Mouse (Mus musculus) spleen, postnatal 10 days (tissue): Measurements from ENCODE around the gene Mpped2.

ENCODE experiments used
- DNase-seq, 2 experiments: peaks; one replicate each; pipeline ENCODE4 v3.0.0; 2021 to 2022; ENCODE audit warnings: low spot score in 2 of 2

Mpped2 gene

DNA sequence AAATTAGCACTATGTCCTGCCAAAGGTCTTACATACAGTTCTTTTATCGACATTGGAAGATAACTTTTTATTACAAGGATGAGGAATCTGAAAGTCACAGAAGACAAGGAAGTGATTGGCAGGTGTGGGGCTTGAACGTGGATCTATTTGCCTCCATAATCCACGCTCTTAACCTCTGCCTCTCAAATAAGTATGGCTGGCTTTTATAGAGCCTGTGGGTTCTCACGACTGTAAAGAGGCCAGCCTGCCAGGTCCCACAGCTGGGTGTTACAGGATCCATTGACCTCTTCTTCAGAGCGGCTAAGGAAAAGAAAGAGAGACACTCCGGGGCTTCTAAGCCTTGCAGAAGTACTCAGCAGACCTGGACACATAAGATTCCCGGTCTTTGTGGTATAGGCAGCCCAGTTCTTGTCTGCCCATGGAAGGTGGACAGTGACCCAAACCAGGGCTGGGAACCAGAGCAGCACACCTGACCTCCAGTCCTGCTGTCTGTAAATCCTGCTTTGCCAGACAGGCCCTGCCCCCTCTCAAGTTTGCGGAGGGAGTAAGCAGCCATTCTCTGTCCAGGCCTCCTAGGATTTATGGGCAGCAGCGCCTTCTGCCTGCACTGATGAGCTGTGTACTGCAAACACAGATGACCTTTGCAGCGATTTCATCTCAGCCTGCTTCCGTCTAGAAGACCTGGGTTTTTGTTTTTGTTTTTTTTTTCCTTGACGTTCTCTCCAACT, 162.7 kb downstream of the Mpped2 start:
- no peak for DNase-seq

DNA sequence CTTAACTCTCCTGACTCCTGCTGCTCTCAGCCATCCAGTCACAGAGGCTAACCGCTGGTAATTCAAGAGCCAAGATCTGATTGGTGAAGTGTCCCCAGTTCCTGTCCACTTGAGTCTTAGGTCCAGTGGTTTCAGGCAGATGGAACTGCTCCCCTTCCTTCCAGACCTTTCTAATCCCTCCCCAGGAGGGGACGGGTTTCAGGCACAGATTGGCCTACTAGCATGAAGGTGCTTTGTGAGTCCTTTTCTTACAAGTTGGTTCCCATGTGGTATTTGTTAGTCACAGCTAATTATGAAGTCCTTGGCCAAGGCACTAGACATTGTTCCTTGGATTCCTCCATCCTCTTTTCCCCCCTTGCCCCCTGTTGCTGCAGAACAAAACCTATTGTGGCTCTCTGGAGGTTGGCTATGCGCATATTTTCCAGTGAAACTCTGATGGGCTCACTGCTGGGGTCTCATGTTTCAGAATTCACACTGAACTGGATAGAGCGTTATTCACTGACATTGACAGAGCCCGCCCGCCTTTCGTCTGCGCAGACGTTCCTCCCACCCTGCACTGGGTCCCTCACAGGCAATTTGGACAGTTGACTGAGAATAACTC, 163.4 kb downstream of the Mpped2 start:
- DNase-seq, result no peak

GRCm38 (mm10) chr2:106857258-106857657, 164.2 kb downstream of the Mpped2 start:
- DNase-seq, result no peak

- no peak for DNase-seq
These were observed 164.6 kb downstream of the Mpped2 start for GRCm38 (mm10) chr2:106857711-106858110.

- DNase-seq, result no peak
These were observed 168.0 kb downstream of the Mpped2 start for GRCm38 (mm10) chr2:106860856-106861679.

GRCm38 (mm10) chr2:106863050-106863653, 170.1 kb downstream of the Mpped2 start:
- no peak for DNase-seq

DNA sequence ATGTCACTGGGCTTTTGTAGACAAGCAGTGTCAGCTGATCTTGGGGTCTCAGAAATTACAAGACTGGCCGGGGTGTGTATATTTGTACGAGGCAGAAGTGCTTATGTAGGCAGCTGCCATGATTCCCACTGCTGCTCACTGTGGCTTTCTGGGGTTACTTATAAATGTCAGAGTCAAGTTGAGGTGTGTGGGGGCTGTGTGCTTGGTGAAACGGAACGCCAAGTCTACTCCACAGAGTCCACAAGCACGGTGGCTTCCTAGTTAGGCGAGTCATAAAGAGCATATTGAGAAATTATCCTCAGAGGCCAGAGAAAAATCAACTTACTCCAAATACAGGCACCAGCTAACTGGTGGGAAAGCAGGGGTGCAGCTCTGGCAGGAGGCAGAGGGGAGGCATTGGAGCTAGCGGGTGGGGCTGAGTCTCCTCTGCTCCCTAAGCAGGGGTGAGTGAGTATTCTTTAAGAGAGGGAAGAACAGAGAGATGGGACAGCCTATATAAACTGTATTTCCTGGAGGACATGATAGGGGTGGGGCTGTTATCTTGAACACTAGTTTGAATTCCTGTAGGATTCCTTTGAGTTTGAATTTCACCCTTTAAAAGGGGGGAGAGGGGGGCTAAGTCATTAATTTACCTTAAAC, 172.2 kb downstream of the Mpped2 start:
- no peak for DNase-seq

DNA sequence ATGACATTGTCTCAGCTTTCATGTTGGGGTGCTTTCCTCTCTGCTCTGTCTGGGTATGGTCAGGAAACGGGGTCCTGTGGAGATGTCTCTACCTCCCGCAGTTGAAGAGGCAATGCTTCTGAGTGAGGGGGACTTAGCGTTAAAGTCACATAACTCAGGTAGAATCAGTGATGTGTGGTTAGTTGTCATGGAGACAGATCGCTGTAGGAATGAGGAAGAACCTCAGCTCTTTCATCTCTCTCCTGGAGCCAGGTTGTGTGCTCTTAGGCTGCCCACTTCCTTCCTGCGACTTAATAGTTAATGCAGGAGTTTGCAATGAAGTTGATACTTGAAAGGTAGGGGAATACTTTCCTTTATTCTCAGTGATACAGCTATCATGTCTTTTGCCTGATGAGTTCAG, 173.2 kb downstream of the Mpped2 start:
- no peak for DNase-seq

DNA sequence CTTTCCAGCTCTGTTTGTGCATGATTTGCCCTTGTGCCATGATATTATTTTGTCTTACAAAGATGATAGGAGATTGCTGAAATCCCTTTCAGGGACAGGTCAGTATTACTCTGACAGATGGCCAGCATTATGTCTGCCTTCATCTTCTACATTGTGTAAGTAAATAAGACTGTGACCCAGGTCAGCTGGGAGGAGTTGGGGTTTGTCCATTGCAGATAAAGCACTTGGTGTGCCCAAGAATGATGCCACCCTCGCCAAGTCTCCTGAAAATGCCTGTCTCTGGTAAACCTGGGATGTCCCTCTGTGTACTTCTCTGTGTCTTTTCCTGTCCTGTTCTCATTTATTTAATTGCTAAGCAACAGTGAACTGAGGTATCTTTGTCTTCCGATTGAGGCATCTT, 177.8 kb downstream of the Mpped2 start:
- no peak for DNase-seq

DNA sequence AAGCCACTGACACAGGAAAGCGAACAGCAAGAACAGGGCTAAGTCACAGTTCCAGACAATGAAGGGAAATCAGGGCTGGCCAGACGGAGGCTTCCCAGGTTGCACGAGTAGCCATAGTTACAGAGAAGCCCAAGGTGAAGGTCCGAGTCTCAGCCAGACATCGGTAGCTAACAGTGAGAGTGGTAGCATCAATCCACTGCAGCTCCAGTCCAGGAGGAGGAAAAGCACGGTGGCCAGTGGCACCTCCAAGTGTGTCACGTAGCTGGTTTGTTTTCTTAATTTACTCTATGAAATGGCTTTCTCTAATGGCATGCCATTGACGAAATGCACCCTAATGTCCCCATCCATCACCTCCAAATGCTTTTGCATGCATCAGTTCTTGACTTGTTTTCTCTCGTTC, 180.1 kb downstream of the Mpped2 start:
- no peak for DNase-seq

GRCm38 (mm10) chr2:106883390-106883789, 190.3 kb downstream of the Mpped2 start:
- no peak for DNase-seq

GRCm38 (mm10) chr2:106888174-106888573, 195.1 kb downstream of the Mpped2 start:
- no peak for DNase-seq

- no peak for DNase-seq
These were observed 196.4 kb downstream of the Mpped2 start for GRCm38 (mm10) chr2:106889297-106890000.

- DNase-seq, result no peak
These were observed 200.3 kb downstream of the Mpped2 start for GRCm38 (mm10) chr2:106893376-106893775.

- DNase-seq, result no peak
These were observed 202.4 kb downstream of the Mpped2 start for GRCm38 (mm10) chr2:106895326-106896023.

DNA sequence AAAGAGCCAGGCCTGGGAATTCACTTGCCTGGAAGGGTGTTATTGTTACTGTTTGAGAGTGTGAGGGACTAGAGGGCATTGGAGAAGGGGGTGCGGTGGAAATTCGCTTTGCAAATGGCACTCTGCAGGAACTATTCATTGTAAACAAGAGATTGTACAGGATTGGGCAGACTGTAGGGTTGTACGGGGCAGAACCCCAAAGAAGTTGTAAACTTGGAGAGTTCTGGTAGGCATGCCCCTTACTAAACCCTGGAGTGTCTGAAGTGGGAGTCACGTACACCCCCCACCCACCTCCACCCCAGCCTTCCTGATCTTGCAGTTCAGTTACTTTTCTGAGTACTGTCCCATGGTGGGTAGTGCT, 202.9 kb downstream of the Mpped2 start:
- no peak for DNase-seq

- no peak for DNase-seq
These were observed 218.9 kb downstream of the Mpped2 start for GRCm38 (mm10) chr2:106911951-106912480.
